Mouse (Mus musculus) cerebellum, postnatal 36 days (tissue): ENCODE measurements around the gene Agpat4.

Source experiments
- DNase-seq, 2 experiments: peaks; one replicate each; pipeline ENCODE4 v3.0.0; 2021 to 2022; ENCODE audit warnings: mixed read lengths in 2 of 2

The Agpat4 gene

DNA sequence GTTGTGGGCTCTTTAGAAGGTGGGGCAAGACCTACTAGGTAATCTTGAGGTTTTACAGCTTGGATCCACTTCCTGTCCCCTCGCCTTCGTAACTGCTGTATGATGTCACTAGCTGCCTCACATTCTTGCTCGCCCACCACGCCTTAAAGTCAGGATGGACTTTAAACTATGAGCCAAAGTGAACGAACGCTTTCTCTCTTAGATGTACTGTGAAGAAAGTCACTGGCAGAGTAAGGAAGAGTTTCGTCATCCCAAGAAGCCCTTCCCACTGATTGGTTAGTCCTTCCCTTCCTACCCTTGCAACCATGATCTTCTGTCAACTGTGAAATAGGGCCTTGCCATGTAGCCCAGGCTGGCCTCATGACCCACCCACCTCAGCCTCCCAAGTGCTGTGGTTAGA is 112.6 kb downstream of the Agpat4 start:
- no peak for DNase-seq

DNA sequence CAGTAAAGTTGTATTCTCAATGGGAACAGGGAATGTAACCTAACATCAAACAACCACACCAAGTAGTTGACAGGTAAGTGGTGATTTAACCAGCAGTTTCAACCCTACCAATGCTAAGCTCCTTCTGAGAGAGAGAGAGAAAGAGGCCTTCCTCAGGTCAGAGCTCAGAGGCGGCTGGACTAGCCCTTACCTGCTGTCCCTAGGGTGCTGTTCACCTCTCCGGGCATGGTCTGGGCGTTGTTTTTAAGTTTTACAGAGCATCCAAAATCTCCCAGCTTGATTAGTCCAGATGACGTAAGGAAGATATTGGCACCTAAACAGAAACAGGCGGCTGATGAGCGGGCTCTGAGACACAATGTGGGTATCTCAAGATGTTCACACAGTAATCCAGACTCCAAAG is 114.2 kb downstream of the Agpat4 start:
- no peak for DNase-seq

DNA sequence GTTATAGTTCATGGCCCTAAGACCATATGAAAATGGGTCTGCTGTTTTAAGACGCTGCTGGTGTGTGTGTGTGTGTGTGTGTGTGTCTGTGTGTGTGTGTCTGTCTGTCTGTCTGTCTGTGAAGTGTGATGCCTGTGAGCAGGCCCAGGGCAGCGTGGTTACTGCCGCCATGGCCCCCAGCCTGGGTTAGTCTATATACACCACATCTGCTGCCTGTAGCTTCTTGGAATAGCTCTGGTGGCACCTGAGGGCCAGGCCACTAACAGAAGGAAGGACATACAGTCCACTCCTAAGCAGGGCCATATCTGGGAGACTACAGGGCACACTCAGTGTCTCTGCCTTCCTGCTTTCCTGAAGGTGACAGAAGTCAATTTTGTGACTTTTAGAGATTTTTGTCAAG is 122.2 kb downstream of the Agpat4 start:
- DNase-seq, result no peak

DNA sequence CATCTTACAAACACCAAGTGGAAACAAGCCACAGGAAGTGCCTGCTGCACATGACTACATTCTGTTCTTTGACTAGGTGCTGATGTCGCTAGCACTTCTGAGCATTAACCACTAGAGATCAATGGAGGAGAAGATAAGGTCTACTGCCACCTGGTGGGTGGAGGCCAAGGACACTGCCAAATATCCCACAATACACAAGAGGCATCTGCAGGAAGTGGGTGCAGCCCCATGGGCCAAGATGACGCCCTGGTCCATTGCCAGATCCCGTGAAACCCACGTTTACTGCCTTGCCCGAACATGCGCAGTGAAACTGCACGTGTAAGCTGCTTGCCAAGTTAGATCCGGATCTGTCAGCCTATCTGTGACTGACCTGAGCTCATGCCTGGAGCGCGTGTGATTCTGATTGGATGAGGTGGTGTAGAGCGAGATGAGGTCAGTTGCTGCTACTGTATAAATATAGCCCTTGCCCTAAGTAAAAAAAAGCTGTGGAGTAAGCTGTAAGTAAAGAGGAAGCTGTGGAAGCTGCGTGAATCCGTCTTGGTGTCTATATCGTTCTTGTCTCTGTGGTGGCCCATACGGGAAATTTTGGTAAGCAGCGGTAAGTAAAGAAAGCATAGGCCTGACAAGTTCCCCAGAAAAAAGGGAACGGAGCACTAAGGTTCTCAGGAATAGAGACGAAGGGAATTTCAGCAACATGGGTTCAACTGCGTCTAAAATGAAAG is 131.4 kb downstream of the Agpat4 start:
- DNase-seq, result no peak

DNA sequence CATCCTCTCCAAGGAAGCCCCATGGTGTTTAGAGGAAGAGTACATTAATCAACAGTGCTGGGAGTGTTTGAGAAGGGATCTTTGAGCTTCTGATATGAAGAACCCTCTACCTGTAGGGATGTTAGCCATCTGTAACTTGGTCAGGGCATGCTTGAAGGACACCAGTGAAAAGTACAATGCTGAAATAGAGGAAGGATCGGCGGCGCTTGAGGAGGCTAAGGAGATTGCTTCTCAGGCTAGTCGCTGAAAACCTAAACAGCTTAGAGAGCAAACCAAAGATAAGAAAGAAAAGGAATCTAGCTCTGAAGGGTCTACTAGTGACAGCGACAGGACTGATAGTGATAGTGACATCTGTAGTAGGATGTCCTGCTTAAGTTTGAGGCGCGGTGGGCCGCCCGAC is 132.1 kb downstream of the Agpat4 start:
- DNase-seq, result no peak

DNA sequence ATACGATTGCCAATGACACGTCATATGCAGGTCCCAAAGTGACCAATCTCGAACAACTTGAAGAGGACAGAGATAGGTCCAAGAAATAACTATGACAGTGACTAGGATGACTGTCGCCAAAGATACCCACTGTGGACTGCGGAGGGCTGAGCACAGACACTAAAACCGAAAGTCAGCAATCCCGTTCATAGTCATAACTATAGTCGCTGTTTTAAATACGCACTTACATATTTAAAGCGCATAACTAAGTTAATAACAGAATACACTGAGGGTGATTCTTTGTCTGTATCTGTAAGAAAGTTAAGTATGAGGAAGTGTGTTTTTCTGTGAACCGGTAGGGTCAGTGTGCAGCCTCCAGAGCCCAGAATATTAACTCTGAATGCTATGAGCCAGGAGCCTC is 137.6 kb downstream of the Agpat4 start:
- DNase-seq, result no peak

DNA sequence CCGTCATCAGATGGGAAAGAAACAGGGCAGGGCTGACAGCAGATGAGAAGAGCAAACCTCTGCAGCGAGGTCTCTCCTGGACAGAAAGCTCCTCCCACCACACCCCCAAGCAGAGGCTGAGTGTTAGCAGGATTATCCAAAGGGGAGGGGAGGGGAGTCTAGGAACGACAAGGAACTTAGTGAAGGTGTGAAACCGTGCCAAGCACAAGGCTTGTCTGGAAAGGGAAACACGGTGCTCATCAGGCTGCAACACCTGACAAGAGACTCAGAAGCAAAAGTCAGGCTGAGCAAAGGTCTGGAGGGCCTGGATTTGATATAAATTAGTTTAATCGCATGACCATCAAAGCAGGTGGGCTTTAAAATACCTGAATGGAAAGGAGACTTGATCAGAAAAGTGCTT is 140.0 kb downstream of the Agpat4 start:
- no peak for DNase-seq

DNA sequence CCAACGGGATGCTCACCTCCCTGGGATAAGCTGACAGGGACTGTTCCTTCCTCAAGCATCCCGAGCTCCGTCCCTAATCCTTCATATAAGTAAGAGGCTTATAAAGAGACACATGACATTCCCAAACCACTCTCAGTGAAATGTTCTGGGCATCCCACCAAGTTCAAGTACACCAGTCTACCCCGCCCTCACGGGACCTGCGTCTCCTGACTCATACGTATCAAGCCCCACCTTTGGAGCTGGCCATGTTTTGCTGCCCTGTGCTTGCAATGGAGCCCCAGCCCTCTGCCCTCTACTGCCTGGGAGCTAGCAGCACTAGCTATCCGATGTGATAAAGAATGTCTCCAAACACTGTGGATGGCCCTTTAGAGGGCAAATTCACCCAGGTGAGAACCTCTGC is 141.5 kb downstream of the Agpat4 start:
- DNase-seq, result no peak

DNA sequence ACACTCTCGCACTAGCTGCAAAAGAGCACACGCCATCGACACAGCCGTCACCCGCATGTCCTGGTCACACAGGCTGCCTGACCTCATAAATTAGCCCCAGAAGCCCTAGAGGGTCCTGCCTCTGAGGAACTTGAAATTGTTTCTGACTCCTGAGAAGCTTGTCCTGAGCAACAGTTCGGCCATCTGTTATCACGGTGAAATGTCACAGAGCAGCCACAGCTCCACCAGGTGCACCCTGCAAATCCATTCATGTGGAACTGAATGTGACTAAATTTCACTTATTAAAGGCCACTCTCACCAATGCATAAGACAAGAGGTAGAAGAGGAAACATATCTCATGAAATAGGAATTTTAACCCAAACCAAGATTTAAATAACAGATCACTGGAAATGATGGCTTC is 142.9 kb downstream of the Agpat4 start:
- DNase-seq, result peak in 1 of 2 experiments; percentile 37

DNA sequence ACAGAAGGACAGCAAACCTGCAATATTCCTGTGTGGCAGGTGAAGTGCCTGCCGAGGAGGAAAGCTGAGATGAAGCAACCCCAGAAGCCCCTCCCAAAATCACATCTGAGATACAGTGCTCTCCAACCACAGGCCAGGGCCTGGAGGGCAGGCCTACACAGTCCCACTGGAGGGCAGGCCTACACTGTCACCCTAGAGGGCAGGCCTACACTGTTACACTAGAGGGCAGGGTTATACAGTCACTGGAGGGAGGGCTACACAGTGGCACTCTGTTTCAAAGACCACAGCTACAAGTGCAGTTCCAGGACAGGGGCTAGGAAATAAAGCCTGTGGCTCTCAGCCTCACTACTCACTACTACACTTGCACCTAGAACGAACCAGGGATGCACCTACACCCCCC is 143.4 kb downstream of the Agpat4 start:
- DNase-seq, result no peak

DNA sequence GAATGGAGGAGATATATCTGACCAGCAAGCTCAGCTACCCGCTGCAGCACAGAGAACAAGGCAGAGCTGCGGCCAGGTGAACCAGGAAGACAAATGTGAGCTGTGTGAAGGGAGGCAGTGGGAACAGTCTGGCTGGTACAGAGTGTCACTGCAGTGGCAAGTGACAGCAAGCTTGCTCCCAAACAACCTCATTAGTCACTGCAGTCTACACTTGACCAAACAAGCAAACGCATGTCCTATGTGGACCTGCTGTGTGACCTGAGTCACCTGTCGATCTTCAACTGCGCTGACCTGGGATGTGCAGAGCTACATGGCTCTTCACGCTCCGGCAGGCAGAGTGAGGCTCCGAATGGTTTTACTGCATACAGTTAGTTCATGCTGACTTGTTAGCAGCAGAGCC is 144.3 kb downstream of the Agpat4 start:
- no peak for DNase-seq

DNA sequence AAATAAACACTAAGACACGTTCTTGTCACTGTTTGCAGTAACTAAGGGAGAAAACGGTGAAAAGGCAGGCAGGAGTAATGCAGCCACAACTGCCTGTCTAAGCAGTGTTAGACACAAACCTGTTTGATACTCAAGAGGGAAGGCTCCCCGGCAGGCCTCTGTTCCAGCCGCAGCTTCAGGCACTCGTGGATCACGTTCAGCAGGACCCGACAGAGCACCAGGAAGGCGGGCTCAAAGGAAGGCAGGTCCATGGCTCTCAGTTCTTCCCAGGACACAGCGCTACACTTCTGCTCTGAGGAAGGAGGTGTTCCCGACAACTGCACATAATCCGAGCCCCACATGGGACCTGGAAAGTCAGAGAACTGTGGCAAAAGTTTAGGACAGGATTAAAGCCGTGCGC is 145.3 kb downstream of the Agpat4 start:
- DNase-seq, result no peak

DNA sequence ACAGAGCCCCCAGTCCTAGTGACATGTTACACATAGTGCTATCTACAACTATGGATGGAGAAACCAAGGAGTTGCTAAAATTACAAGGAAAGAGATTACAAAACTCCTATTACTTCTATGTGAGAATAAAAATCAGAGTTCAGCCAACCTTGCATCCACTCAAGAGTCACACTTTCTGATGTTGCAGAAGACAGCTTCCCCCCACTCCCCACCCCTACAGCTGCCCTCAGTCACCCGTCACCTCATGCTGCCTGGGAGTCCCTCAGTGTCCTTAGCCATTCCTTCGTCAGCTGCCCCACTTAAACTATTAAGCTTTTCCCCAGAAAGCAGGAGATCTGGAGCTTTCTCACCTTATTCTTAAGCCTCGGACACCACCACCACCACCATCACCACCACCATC is 145.8 kb downstream of the Agpat4 start:
- DNase-seq, result no peak

DNA sequence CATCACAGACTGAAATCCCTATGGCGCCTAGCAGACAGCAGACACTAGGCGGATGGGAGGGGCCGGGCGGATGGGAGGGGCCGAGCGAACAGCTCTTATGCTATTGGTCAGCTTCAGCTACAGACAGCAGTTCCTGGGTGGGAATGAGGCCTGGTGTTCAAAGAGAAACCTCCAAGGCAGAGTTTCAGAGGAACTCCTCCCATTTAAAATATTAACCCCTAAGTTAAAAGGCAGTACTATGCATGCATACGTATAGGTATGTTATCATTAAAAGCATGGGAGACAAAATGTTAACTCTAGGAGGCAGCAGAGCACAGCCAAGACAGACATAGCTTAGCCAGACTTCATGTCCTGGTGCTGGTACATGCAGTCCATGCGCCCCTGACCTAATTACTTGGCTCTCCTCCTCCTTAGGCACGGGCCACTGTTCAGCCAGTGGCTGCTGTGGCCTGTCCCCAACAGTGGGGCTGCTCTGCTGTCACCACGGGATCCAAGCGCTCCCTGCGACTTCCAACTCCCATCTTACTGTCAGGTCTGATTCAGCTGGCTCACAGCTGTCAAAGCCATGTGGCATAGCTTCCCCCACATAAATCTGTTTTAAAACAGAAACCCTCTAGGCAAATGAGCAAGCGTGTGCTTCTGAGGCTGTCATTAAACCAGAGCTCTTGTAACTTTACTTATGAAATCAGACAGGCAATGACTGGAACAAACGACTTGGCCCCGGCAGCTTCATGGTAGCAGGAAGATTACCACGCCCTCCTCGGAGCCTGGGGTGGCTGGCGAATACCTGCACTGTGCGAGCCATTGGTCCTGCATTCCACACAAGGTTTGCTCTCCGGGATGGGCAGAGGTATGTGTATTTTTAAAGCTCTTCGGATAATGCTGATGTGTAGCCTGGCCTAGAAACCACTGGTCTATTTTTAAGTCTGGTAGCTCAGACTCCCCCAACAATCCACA is 147.7 kb downstream of the Agpat4 start:
- DNase-seq, result no peak

DNA sequence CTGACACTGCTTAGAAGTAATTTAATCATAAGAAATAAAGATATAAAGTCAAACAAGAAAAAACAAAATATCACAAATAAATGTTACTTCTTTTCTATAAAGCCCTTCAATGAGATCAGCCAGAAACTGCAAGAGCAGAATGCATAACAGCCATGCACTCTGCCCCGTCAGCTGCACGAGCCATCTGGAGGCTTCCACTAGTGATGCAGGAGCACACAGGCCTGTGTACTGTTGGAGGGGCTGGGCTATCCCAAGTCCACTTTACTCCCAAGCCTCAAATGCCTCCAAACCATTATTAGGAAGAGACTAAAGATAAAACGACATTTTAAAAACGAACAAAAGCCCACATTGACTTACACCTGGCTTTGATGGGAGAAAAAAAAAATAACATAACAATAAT is 149.6 kb downstream of the Agpat4 start:
- DNase-seq, result no peak

DNA sequence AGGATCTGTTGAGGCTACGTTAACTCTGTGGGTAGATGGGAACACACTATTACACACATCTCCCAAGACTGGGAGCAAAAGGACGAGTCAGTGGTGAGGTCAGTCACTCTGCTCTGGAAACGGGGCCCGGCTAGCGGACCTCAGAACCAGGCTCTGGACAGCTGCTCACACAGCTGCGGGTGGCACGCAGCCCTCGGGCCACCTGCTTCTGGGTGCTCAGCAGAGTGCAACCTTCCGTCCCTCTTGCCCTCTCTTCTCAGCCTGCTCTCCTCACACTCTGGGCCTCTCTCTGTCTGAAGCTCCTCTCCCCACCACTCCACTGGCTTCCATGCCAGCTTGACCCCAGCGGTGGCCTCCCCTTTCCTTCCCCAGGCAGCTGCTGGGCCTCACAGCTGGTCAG is 150.0 kb downstream of the Agpat4 start:
- no peak for DNase-seq
